Mouse (Mus musculus): ENCODE measurements around the gene Per1. TPM values are rescaled to one million over a fixed set of nuclear protein-coding genes. Genes with fewer than 3 reads are reported as not detected.
A peak's percentile ranks its signal among the peaks of the same experiment; 100 is the strongest.

Per1 gene
- polyA plus RNA-seq, 1 experiment from 2014 or later, result 13.4 TPM

GRCm38 (mm10) chr11:69087082-69087481 is 7.9 kb upstream of the Per1 start:
- H3K27me3 ChIP-seq (replicated peaks; ENCODE audit: control insufficient read depth, insufficient read depth, low read length), result no peaks in the 10 kb centered on the region
- H3K9me3 ChIP-seq (ENCODE audit: control insufficient read depth, low read length), result no peaks in the 10 kb centered on the region
- H3K36me3 ChIP-seq (ENCODE audit: control insufficient read depth, insufficient read depth, low read length), result peaks cover 29% of the 10 kb centered on the region
- peak; percentile 58 for DNase-seq (ENCODE audit: low spot score)
- peaks cover 35% of the 10 kb centered on the region for H3K4me1 ChIP-seq (replicated peaks; ENCODE audit: control insufficient read depth, insufficient read depth, low read length)
- H3K4me2 ChIP-seq (ENCODE audit: low read length), result no peak overlapping the region
- peak overlapping the region; percentile 67 for H3K27ac ChIP-seq (ENCODE audit: low read depth)
- H3K4me3 ChIP-seq (ENCODE audit: low read depth, low read length), result no peak overlapping the region
- H3K9ac ChIP-seq (ENCODE audit: low read length), result no peak overlapping the region
- no peak for ATAC-seq (replicated peaks; ENCODE audit: low FRiP score, low TSS enrichment, low read depth)
- 14% methylated on average over 4 of the region's 4 CpGs for WGBS

DNA sequence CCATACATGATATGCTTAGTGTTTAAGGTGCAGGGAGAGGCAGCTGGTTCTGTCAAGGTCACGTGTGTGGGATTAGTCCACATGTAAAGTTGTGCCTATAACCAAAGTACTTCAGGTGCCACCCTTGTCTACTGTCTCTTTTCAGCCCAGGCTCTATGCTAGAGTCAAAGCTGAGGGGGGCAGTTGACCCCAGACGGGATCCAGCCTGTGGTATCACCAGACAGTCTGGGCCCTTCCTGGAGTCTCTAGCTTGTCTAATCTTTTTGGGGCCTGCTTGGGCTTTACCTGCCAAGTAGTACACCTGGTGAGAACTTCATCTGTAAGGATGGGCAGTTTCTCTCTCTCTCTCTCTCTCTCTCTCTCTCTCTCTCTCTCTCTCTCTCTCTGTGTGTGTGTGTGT is 7.4 kb upstream of the Per1 start:
- no peak overlapping the region; the same call in 1 of the 2 replicates for H3K9ac ChIP-seq (ENCODE audit: low read length)
- H3K4me3 ChIP-seq (ENCODE audit: low read depth, low read length), result no peak overlapping the region
- no peaks in the 10 kb centered on the region for H3K27me3 ChIP-seq (replicated peaks; ENCODE audit: control insufficient read depth, insufficient read depth, low read length)
- peaks cover 34% of the 10 kb centered on the region for H3K36me3 ChIP-seq (ENCODE audit: control insufficient read depth, insufficient read depth, low read length)
- no peaks in the 10 kb centered on the region for H3K9me3 ChIP-seq (ENCODE audit: control insufficient read depth, low read length)
- DNase-seq (ENCODE audit: low spot score), result no peak
- peak overlapping the region; percentile 74; the same call in 1 of the 2 replicates for H3K4me2 ChIP-seq (ENCODE audit: low read length)
- WGBS, result 35% methylated on average over 2 of the region's 2 CpGs
- ATAC-seq (replicated peaks; ENCODE audit: low FRiP score, low TSS enrichment, low read depth), result no peak
- H3K27ac ChIP-seq (ENCODE audit: low read depth), result peak overlapping the region; percentile 67
- H3K4me1 ChIP-seq (replicated peaks; ENCODE audit: control insufficient read depth, insufficient read depth, low read length), result peaks cover 35% of the 10 kb centered on the region

DNA sequence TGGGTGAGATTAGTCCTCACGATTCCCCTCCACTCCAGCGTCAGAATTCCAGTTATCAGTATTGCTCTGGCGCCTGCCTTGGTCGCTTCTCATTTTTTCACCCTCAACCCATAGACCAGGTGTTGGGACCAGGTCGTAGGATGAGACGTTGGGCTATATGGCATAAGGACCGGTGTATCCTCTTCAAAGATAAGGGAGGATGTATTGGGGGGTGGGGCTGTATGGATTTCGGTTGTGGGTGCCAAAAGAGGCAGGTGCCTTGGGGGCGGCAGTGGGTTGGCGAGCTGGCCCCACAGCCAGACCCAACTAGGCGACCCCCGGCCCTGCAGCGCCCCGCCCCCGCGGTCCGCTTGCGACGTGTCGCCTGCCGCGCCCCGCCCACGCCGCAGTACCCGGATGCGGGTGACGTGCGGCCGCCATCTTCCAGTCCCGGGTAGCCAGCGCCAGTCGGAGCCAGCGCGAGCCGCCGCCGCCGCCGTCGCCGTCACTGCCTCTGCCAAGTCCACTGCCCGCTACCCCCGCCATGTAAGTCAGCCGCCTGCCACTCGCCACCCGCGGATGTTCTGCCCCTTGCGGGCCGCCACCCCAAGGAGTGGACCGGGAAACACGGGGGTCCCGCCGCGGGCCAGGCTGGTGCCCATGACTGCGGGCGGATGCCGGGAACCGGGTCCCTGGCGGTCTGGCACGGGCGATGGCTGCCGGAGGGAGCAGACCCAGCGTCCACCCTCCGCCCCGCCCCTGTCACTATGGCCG is 6.7 kb upstream of the Per1 start, which contains the start of gene Vamp2:
Gene Vamp2 (plus strand): TSS at position 388 of the 753 bp plus-strand sequence.
- Histone ChIP-seq H3K4me2 (ENCODE audit: low read length) (peak within 1 kb of the TSS; percentile 74), H3K4me1 (replicated peaks; ENCODE audit: control insufficient read depth, insufficient read depth, low read length) (peaks cover 35% of the 10 kb centered on the region), H3K36me3 (ENCODE audit: control insufficient read depth, insufficient read depth, low read length) (peaks cover 37% of the 10 kb centered on the region), H3K9ac (ENCODE audit: low read length) (peak within 1 kb of the TSS; percentile 96), H3K27ac (ENCODE audit: low read depth) (peak within 1 kb of the TSS; percentile 88), H3K27me3 (replicated peaks; ENCODE audit: control insufficient read depth, insufficient read depth, low read length) (no peaks in the 10 kb centered on the region), H3K4me3 (ENCODE audit: low read depth, low read length) (peak within 1 kb of the TSS; percentile 79), H3K9me3 (ENCODE audit: control insufficient read depth, low read length) (no peaks in the 10 kb centered on the region)
- ATAC-seq (replicated peaks; ENCODE audit: low FRiP score, low TSS enrichment, low read depth) (peak; percentile 77), DNase-seq (ENCODE audit: low spot score) (peak; percentile 94)
- WGBS, result 1% methylated on average over 61 of the region's 67 CpGs

DNA sequence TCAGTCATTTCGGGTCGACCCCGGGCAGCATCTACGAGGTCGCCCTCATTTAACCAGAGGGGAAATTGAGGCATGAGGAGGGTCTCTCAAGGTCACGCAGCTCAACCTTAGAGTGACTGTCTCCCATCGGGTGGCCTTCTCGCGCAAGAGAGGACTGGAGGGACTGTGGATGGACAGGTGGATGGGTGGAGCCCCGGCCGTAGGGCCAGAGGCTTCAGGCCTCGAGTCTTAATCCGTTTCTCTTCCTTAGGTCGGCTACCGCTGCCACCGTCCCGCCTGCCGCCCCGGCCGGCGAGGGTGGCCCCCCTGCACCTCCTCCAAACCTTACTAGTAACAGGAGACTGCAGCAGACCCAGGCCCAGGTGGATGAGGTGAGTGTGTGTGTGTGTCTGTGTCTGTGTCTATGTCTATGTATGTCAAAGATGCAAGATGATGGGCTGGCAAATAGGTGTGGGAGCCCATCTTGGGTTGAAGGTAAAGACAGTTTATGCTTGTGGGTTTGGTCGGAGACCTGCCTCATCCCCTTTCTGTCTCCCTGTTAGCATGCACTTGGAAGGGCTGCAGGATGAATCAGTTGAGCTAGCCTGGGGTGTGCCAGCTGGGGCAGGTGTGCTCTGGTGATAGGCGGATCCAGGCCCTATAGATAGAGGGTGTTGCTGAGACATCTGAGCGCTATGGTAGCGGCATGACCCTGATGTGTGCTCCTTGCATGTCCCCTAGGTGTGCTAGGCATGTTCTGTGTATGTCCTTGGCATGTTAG is 6.0 kb upstream of the Per1 start:
- ATAC-seq (replicated peaks; ENCODE audit: low FRiP score, low TSS enrichment, low read depth) (no peak; the same call in 1 of the 2 replicates), DNase-seq (ENCODE audit: low spot score) (peak; percentile 77)
- Histone ChIP-seq H3K4me3 (ENCODE audit: low read depth, low read length) (peak overlapping the region; percentile 79), H3K27ac (ENCODE audit: low read depth) (peak overlapping the region; percentile 88), H3K36me3 (ENCODE audit: control insufficient read depth, insufficient read depth, low read length) (peaks cover 37% of the 10 kb centered on the region), H3K9ac (ENCODE audit: low read length) (peak overlapping the region; percentile 96), H3K4me2 (ENCODE audit: low read length) (peak overlapping the region; percentile 74), H3K27me3 (replicated peaks; ENCODE audit: control insufficient read depth, insufficient read depth, low read length) (no peaks in the 10 kb centered on the region), H3K4me1 (replicated peaks; ENCODE audit: control insufficient read depth, insufficient read depth, low read length) (peaks cover 35% of the 10 kb centered on the region), H3K9me3 (ENCODE audit: control insufficient read depth, low read length) (no peaks in the 10 kb centered on the region)
- 12% methylated on average over 25 of the region's 25 CpGs for WGBS

GRCm38 (mm10) chr11:69089616-69090290 is 5.3 kb upstream of the Per1 start:
- Histone ChIP-seq H3K9me3 (ENCODE audit: control insufficient read depth, low read length) (no peaks in the 10 kb centered on the region), H3K9ac (ENCODE audit: low read length) (peak overlapping the region; percentile 96), H3K4me3 (ENCODE audit: low read depth, low read length) (peak overlapping the region; percentile 79), H3K36me3 (ENCODE audit: control insufficient read depth, insufficient read depth, low read length) (peaks cover 37% of the 10 kb centered on the region), H3K27me3 (replicated peaks; ENCODE audit: control insufficient read depth, insufficient read depth, low read length) (no peaks in the 10 kb centered on the region), H3K27ac (ENCODE audit: low read depth) (peak overlapping the region; percentile 23; the same call in 1 of the 2 replicates), H3K4me2 (ENCODE audit: low read length) (peak overlapping the region; percentile 74), H3K4me1 (replicated peaks; ENCODE audit: control insufficient read depth, insufficient read depth, low read length) (peaks cover 35% of the 10 kb centered on the region)
- ATAC-seq (replicated peaks; ENCODE audit: low FRiP score, low TSS enrichment, low read depth) (no peak), DNase-seq (ENCODE audit: low spot score) (no peak)
- 87% methylated on average over 12 of the region's 12 CpGs for WGBS

DNA sequence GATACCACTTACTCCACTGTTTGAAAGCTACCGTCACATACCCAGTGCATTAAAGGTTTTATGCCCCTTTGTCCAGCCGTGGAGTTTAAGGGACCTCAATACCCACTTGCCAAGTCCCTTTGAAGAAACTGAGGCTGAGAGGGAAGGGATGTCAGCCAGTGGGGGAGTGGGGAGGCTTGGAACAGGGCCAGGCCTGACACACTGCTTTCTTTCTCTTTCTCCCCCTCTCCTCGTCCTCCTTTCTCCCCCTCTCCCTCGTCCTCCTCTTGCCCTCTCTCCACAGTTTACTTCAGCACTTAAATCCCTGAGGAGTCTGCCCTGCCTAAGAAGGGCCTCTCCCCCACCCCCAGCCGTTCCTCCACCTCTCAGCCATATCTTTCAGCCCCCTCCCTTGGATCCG is 4.7 kb upstream of the Per1 start:
- peaks cover 35% of the 10 kb centered on the region for H3K4me1 ChIP-seq (replicated peaks; ENCODE audit: control insufficient read depth, insufficient read depth, low read length)
- H3K36me3 ChIP-seq (ENCODE audit: control insufficient read depth, insufficient read depth, low read length), result peaks cover 37% of the 10 kb centered on the region
- H3K9me3 ChIP-seq (ENCODE audit: control insufficient read depth, low read length), result no peaks in the 10 kb centered on the region
- peak overlapping the region; percentile 74; the same call in 1 of the 2 replicates for H3K4me2 ChIP-seq (ENCODE audit: low read length)
- WGBS, result 55% methylated on average over 6 of the region's 6 CpGs
- no peak for DNase-seq (ENCODE audit: low spot score)
- peak overlapping the region; percentile 23; the same call in 1 of the 2 replicates for H3K27ac ChIP-seq (ENCODE audit: low read depth)
- ATAC-seq (replicated peaks; ENCODE audit: low FRiP score, low TSS enrichment, low read depth), result no peak
- no peaks in the 10 kb centered on the region for H3K27me3 ChIP-seq (replicated peaks; ENCODE audit: control insufficient read depth, insufficient read depth, low read length)
- no peak overlapping the region for H3K9ac ChIP-seq (ENCODE audit: low read length)
- no peak overlapping the region for H3K4me3 ChIP-seq (ENCODE audit: low read depth, low read length)

DNA sequence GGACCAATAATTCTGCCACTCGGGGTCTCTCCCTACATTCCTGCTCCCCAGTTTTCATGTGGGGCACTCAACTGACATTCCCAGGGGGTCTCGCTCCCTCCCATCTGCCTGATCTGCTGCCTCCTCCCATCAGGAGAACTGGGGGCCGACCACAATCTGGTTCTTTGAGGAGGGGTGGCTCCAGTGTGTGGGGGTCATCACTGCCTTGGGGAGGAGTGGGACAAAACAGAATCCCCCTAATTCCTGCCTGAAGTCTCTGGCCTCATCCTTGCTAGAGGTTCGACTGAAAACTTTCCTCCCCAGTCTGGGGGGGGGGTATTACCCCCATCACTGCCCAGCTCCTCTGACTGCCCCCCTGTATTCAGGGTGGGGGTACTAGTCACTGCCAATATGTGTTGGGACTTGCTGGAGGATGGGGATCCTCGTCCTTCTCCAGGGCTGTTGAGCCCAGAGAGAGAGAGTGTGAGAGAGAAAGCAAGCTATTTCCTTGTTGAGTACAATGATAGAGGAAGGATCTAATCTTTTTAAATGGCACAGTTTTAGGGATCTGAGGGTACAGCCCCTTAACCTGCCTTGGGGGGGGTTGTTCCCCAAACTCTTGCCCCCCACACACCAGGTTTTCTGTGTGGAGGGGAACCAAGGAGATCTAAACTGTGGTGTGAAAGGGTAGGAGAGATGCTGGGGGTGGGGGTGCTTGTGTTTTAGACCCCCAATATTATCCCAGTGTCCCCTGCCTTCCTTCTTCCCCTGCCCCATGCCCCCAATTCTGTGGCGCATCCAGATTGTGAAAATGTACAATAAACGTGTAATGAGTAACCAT is 3.2 kb upstream of the Per1 start:
- H3K27ac ChIP-seq (ENCODE audit: low read depth), result no peak overlapping the region
- peaks cover 37% of the 10 kb centered on the region for H3K36me3 ChIP-seq (ENCODE audit: control insufficient read depth, insufficient read depth, low read length)
- ATAC-seq (replicated peaks; ENCODE audit: low FRiP score, low TSS enrichment, low read depth) (no peak), DNase-seq (ENCODE audit: low spot score) (no peak)
- no peaks in the 10 kb centered on the region for H3K9me3 ChIP-seq (ENCODE audit: control insufficient read depth, low read length)
- H3K4me2 ChIP-seq (ENCODE audit: low read length), result no peak overlapping the region
- peaks cover 42% of the 10 kb centered on the region for H3K4me1 ChIP-seq (replicated peaks; ENCODE audit: control insufficient read depth, insufficient read depth, low read length)
- WGBS, result 70% methylated on average over 7 of the region's 7 CpGs
- H3K9ac ChIP-seq (ENCODE audit: low read length), result no peak overlapping the region
- H3K27me3 ChIP-seq (replicated peaks; ENCODE audit: control insufficient read depth, insufficient read depth, low read length), result no peaks in the 10 kb centered on the region
- no peak overlapping the region for H3K4me3 ChIP-seq (ENCODE audit: low read depth, low read length)

GRCm38 (mm10) chr11:69092386-69092751 is 2.6 kb upstream of the Per1 start:
- peaks cover 40% of the 10 kb centered on the region for H3K4me1 ChIP-seq (replicated peaks; ENCODE audit: control insufficient read depth, insufficient read depth, low read length)
- H3K9ac ChIP-seq (ENCODE audit: low read length), result no peak overlapping the region
- no peaks in the 10 kb centered on the region for H3K9me3 ChIP-seq (ENCODE audit: control insufficient read depth, low read length)
- DNase-seq (ENCODE audit: low spot score), result peak; percentile 98
- ATAC-seq (replicated peaks; ENCODE audit: low FRiP score, low TSS enrichment, low read depth), result no peak
- H3K27ac ChIP-seq (ENCODE audit: low read depth), result no peak overlapping the region
- peaks cover 37% of the 10 kb centered on the region for H3K36me3 ChIP-seq (ENCODE audit: control insufficient read depth, insufficient read depth, low read length)
- H3K4me3 ChIP-seq (ENCODE audit: low read depth, low read length), result no peak overlapping the region
- no peak overlapping the region for H3K4me2 ChIP-seq (ENCODE audit: low read length)
- H3K27me3 ChIP-seq (replicated peaks; ENCODE audit: control insufficient read depth, insufficient read depth, low read length), result no peaks in the 10 kb centered on the region
- 6% methylated on average over 3 of the region's 3 CpGs for WGBS
